Mouse (Mus musculus) lung, embryonic 15.5 days (tissue): ENCODE data around the gene Thap8. TPM values are rescaled to one million over a fixed set of nuclear protein-coding genes. Genes with fewer than 3 reads are reported as not detected.
A peak's percentile ranks its signal among the peaks of the same experiment; 100 is the strongest.

Source experiments
- ATAC-seq: fragments of 200-750 bp; cut with Nextera tagmentation; 2 replicates; pipeline ENCODE4 v1.8.0; 2017; ENCODE audit warnings: moderate number of reproducible peaks, borderline replicate concordance; ENCODE audit not compliant: low FRiP score, low TSS enrichment; ENCODE audit errors: extremely low read depth
- H3K27ac ChIP-seq: fragments of 300-500 bp; sonication (generic); 2 replicates; pipeline ENCODE4 v1.5.1; 2015; ENCODE audit warnings: moderate library complexity, mild to moderate bottlenecking, inconsistent platforms
- H3K27me3 ChIP-seq: fragments of 300-500 bp; sonication (generic); 2 replicates; pipeline ENCODE4 v1.6.1; 2015; ENCODE audit warnings: inconsistent platforms
- H3K36me3 ChIP-seq: fragments of 300-500 bp; sonication (generic); 2 replicates; pipeline ENCODE4 v1.6.1; 2015; ENCODE audit warnings: inconsistent platforms
- H3K4me1 ChIP-seq: fragments of 300-500 bp; sonication (generic); 2 replicates; pipeline ENCODE4 v1.6.1; 2015; ENCODE audit warnings: inconsistent platforms
- H3K4me2 ChIP-seq: fragments of 300-500 bp; sonication (generic); 2 replicates; pipeline ENCODE4 v1.6.1; 2015; ENCODE audit warnings: inconsistent platforms, mild to moderate bottlenecking, moderate library complexity
- H3K4me3 ChIP-seq: fragments of 300-500 bp; sonication (generic); 2 replicates; pipeline ENCODE4 v1.5.1; 2015; ENCODE audit warnings: mild to moderate bottlenecking, inconsistent platforms
- H3K9ac ChIP-seq: fragments of 300-500 bp; sonication (generic); 2 replicates; pipeline ENCODE4 v1.6.1; 2015; ENCODE audit warnings: inconsistent platforms
- H3K9me3 ChIP-seq: fragments of 300-500 bp; sonication (generic); 2 replicates; pipeline ENCODE4 v1.6.1; 2016; ENCODE audit warnings: inconsistent platforms
- WGBS: fragments of 180-500 bp; shearing (Covaris S2); methylation state at CpG from one replicate; pipeline ENCODE4 v1.1.7; 2015; 5-methylcytosine and 5-hydroxymethylcytosine counted together
- polyA plus RNA-seq: library from polyadenylated mRNA; unstranded; fragments of >200 nt; fragmentation: Nextera tagmentation; extraction: Ambion mirVana; gene quantifications from 2 replicates; pipeline ENCODE4 v1.2.1, GENCODE M21; 2015

Gene Thap8
- polyA plus RNA-seq, 1 experiment from 2014 or later, result 0.64 TPM

DNA sequence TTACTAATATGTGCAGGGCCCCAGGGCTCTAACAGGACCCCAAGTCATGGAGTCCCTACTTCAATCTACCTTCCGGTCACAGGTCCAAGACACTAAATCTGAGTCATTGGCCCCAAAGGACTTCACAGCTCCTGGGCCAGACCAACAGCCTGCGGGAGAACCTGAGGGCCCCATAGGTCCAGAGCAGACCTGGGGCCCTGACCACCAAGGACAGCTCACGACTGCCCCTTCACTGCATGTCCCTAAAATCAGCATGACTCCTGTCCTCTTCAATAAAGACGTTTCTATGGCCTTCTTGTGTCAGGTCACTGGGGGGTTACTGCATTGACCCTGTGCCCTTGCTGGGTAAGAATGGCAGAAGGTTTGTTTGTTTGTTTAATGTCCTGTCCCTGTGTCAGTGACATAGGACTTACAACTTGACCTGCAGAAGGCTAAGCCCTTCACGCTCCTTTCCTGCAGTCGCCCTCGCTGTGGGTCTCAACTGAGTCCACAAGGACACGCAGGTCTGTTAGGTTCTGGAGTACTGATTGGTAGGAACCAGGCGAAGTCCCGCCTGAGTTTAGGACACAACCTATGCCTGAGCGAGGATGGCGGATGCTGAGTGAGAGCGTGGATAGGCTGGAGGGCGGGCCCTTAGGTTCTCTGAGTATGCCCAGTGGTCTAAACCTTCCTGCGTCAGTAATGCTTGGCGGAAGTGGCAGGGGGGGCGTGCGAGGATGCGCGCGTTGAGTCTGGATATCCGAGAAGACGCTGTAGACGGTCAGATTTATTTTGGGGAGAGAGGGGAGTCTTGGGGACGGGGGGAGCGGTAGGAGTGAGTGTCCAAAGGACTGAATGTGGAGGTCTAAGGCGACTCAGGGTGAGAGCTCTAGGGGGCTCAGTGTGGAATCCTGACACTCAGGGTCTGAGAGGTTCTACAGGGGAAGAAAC is 28.4 kb downstream of the Thap8 start, which contains the start of gene Alkbh6:
Gene Alkbh6, plus strand, starts transcription at position 642 of the 930 bp plus-strand sequence.
- Histone ChIP-seq H3K36me3 (peaks cover 5% of the 10 kb centered on the region; the same call in 1 of the 2 replicates), H3K27me3 (no peaks in the 10 kb centered on the region), H3K4me2 (peak within 1 kb of the TSS; percentile 83), H3K4me1 (peaks cover 13% of the 10 kb centered on the region), H3K27ac (peak within 1 kb of the TSS; percentile 41; the same call in 1 of the 2 replicates), H3K4me3 (peak within 1 kb of the TSS; percentile 59), H3K9ac (peak within 1 kb of the TSS; percentile 48), H3K9me3 (no peaks in the 10 kb centered on the region)
- ATAC-seq, result peak; percentile 99
- 3% methylated on average over 27 of the region's 27 CpGs for WGBS

DNA sequence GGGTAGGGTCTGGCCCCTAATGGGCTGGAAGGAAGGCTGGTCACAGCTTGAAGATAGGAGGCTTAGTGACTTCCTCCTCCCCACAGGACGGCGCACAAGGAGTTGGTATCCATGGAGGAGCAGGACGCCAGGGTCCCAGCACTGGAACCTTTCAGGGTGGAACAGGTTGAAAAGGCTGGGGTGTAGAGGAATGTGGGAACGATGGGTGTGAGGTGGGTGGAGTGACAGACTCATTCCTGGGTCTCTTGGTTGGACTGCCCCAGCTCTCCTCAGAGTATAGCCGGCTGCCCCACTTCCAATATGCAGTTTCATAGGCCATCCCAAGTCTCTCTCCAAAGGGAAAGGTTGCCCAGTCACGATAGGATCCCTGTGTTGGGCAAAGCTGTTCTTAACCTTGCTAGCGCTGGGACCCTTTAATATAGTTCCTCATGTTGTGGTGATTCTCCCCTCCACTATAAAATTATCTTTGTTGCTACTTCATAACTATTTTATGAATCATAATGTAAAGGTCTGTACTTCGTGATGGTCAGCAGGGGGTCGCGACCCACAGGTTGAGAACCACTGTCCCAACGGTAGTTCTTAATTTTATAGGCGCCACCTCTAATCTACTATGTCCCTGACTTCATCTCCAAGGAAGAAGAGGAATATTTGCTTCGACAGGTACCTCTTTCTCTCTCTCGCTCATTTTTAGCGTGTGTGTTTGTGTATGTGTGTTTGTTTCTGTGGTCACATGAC is 29.7 kb downstream of the Thap8 start:
- 52% methylated on average over 15 of the region's 15 CpGs for WGBS
- no peaks in the 10 kb centered on the region for H3K27me3 ChIP-seq
- peak overlapping the region; percentile 48 for H3K9ac ChIP-seq
- ATAC-seq, result no peak
- peaks cover 17% of the 10 kb centered on the region for H3K4me1 ChIP-seq
- no peak overlapping the region for H3K27ac ChIP-seq
- peak overlapping the region; percentile 59 for H3K4me3 ChIP-seq
- no peaks in the 10 kb centered on the region for H3K36me3 ChIP-seq
- H3K4me2 ChIP-seq, result peak overlapping the region; percentile 83
- H3K9me3 ChIP-seq, result no peaks in the 10 kb centered on the region

DNA sequence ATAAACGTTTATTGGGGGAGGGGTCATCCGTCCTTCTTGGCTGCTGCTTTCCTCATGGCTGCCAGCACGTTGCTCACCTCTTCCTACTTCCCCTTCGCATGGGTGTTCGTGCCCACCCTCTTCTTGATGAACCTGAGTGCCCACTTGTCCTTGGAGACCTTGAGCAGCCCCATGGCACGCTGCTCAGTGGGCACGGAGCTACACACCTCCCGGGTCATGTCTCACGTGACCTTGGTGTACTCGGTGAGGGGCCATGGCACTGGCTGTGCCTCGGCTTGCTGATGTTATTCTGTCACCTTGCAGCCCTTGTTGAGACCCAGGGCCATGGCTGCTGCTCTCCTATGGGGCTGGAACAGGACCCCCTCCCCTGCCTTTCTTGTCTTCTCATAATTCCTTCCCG is 30.2 kb downstream of the Thap8 start:
- no peak overlapping the region for H3K4me3 ChIP-seq
- no peaks in the 10 kb centered on the region for H3K27me3 ChIP-seq
- H3K4me1 ChIP-seq, result peaks cover 18% of the 10 kb centered on the region
- H3K27ac ChIP-seq, result no peak overlapping the region
- no peak for ATAC-seq
- no peaks in the 10 kb centered on the region for H3K9me3 ChIP-seq
- H3K4me2 ChIP-seq, result peak overlapping the region; percentile 83; the same call in 1 of the 2 replicates
- H3K36me3 ChIP-seq, result no peaks in the 10 kb centered on the region
- 82% methylated on average over 12 of the region's 12 CpGs for WGBS
- no peak overlapping the region for H3K9ac ChIP-seq

DNA sequence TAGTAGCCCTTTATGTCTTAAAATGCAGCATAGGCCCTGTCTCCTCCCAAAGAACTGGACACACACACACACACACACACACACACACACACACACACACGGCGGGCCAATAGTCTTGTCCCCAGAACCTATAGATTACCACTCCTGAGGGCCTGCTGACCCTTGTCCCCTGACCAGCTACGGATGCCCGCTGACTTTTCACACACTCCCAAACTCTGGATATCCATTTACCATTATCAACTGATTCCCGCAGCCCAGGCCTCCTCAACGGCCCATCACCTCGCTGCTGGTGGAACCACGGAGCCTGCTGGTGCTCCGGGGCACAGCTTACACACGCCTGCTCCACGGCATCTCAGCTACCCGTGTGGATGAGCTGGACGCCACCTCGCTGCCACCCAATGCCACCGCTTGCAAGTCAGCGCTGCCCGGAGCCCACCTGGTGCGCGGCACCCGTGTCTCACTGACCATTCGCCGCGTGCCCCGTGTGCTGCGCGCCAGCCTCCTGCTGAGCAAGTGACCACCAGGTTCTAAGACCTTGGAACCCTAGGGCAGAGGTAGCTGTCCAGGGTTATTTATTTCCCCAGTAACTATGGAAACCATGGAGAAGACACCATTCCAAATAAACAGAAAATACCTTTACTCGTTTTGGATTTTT is 33.9 kb downstream of the Thap8 start:
- Histone ChIP-seq H3K27me3 (no peaks in the 10 kb centered on the region), H3K4me2 (no peak overlapping the region), H3K4me1 (peaks cover 13% of the 10 kb centered on the region), H3K4me3 (no peak overlapping the region), H3K9ac (no peak overlapping the region), H3K27ac (no peak overlapping the region), H3K9me3 (no peaks in the 10 kb centered on the region), H3K36me3 (no peaks in the 10 kb centered on the region)
- ATAC-seq, result no peak
- WGBS, result 38% methylated on average over 27 of the region's 27 CpGs

DNA sequence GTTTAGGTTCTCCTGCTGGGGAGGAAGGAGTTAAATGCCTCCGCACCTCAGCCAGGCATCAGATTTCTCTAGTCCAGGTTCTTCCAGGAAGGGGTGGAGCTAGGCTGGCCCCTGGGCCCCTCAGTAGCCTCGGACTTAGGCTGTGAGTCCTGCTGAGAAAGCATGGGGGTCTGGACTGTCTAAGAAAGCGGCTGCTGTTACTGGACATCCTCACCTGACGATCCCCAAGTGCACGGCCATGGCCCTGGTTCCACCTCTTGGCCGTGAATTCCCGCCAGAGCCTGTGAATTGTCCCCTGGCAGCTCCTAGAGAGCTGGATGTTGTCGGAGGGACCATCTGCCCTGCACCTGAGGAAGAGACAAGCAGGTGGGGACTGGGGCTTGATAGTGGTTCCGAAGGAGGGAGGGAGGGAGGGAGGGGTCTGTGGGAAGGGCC is 34.8 kb downstream of the Thap8 start, which contains the start of gene Syne4:
Gene Syne4, plus strand, starts transcription at position 87 of the 435 bp plus-strand sequence.
- Histone ChIP-seq H3K9ac (peak within 1 kb of the TSS; percentile 33), H3K4me1 (peaks cover 6% of the 10 kb centered on the region; the same call in 1 of the 2 replicates), H3K27me3 (no peaks in the 10 kb centered on the region), H3K27ac (peak within 1 kb of the TSS; percentile 21; the same call in 1 of the 2 replicates), H3K4me3 (peak within 1 kb of the TSS; percentile 38), H3K36me3 (no peaks in the 10 kb centered on the region), H3K9me3 (no peaks in the 10 kb centered on the region), H3K4me2 (peak within 1 kb of the TSS; percentile 54)
- peak; percentile 44; the same call in 1 of the 2 replicates for ATAC-seq
- 0% methylated on average over 9 of the region's 9 CpGs for WGBS

DNA sequence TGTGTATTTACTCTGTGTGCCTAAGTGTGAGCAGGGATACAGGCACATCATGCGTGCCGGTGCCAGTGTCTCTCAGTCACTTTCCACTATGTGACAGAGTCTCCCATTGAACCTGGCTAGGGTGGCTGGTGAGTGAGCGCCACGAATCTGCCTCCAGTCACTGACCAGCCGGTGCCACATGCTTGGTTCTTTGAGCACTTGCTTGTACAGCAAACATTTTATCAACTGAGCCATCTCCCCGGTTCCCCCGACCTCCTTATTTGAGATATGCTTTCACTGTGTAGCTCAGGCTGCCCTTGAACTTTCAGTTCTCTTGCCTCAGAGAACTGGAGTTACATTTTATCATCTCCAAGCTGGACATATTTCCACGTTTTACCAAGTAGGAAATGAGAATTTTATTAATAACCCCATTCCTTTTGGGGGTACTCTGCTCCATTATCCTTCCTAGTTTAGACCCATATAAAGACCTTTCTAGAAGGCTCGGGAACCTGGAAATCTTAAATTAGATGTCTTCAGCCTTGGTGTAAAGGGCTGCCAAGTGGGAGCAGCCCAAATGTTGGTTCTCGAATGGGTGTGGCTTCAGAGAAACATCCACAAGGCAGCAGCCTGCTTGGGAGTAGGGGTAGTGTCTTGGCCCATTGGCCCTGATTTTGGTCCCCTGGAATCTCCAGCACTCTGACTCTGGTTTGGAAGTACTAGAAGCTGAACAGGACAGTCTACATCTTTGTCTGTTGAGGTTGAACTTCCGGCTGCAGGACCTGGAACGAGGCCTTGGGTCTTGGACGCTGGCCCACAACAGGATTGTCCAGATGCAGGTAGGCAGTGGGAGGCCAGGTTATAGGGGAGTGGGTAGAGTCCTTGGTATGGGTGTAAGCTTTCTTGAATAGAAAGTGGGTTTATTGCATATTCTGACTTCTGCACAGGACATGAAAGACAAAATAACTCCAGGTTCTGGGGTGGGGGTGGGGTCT is 36.0 kb downstream of the Thap8 start:
- WGBS, result 57% methylated on average over 13 of the region's 13 CpGs
- H3K27me3 ChIP-seq, result no peaks in the 10 kb centered on the region
- ATAC-seq, result no peak
- H3K9me3 ChIP-seq, result no peaks in the 10 kb centered on the region
- peak overlapping the region; percentile 33 for H3K9ac ChIP-seq
- no peaks in the 10 kb centered on the region for H3K36me3 ChIP-seq
- peak overlapping the region; percentile 38 for H3K4me3 ChIP-seq
- H3K4me2 ChIP-seq, result peak overlapping the region; percentile 54
- peaks cover 5% of the 10 kb centered on the region; the same call in 1 of the 2 replicates for H3K4me1 ChIP-seq
- H3K27ac ChIP-seq, result no peak overlapping the region

DNA sequence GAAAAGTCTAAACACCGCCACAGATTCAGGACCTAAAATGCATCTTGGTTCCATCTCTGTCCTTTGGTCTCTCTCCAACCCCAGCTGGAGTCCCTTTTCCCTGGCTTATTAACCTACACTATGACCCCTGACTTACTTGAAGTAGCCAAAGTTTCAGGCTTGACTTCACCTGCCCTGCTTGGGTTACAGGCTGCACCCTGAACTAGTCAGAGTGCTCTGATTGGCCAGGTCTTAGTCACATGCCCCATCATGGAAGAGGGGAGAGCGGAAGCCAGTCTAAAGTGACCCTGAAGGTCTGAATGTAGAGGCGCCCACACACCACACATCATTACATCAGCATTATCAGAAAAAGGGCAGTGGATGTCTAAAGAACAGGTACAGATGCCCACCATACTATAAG is 38.2 kb downstream of the Thap8 start:
- H3K4me2 ChIP-seq, result no peak overlapping the region
- H3K27ac ChIP-seq, result no peak overlapping the region
- H3K27me3 ChIP-seq, result no peaks in the 10 kb centered on the region
- 92% methylated on average over 3 of the region's 3 CpGs for WGBS
- no peak overlapping the region for H3K4me3 ChIP-seq
- no peak for ATAC-seq
- H3K9ac ChIP-seq, result no peak overlapping the region
- no peaks in the 10 kb centered on the region for H3K9me3 ChIP-seq
- H3K36me3 ChIP-seq, result no peaks in the 10 kb centered on the region
- peaks cover 18% of the 10 kb centered on the region for H3K4me1 ChIP-seq

DNA sequence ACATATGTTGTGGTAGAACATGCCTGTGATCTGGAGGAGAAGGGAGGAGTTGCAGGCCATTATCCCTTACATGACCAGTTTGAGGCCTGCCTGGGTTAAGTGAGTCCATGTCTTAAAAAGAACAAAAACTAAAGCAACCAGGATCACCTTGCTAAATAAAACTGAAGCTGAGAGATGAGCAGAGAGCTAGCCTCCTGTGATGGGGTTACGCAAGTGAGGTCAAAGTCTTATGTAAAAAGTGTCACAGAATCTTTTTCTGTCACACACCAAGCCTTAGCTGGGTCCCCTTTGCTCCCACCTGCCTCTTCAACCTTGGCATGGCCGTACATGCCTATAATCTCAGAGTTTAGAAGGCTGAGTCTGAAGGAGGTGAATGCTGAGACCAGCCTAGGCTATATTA is 41.1 kb downstream of the Thap8 start:
- ATAC-seq, result no peak
- Histone ChIP-seq H3K27ac (no peak overlapping the region), H3K4me3 (peak overlapping the region; percentile 85; the same call in 1 of the 2 replicates), H3K36me3 (no peaks in the 10 kb centered on the region), H3K4me2 (peak overlapping the region; percentile 78), H3K4me1 (peaks cover 14% of the 10 kb centered on the region), H3K9ac (peak overlapping the region; percentile 85), H3K9me3 (no peaks in the 10 kb centered on the region), H3K27me3 (no peaks in the 10 kb centered on the region)
- WGBS, result 72% methylated on average over 2 of the region's 2 CpGs

DNA sequence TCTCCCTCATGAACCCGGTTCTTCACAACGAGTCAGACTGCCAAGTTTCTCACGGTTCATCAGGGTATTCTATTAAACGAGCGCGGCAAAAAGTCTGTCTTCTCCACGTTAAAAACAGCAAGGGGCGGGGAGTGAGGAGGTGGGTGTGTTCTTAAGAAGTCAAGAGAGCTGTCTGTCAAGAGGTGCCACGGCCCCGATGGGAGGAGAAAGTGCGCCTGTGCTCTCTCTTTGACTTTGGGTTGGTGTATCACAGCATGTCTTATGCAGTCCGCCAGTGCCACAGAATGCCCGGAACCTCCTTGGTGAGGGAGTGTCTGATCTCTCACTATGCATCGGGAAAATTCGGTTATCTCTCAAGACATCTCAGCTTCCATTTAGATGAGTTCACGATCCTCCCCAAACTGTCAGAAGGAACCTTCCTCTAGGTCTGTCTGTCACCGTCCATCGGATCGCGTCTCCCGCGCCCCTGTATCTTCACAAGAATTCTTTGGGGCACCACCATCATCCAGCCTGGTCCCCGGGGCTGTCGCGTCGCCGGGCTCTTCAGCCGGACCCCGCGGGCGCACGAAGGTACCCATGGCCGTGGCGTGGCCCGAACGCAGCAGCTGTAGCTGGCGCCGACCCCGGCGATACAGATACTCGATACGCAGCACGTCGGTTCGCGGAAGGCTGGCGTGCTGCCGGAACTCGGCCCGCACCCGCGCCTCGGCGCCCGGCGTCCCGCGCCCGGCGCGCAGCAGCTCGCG is 41.8 kb downstream of the Thap8 start, which contains the start of gene E130208F15Rik:
Gene E130208F15Rik, plus strand, starts transcription at position 202 of the 746 bp plus-strand sequence.
- H3K4me3 ChIP-seq, result peak within 1 kb of the TSS; percentile 85
- under 1% methylated on average over 63 of the region's 63 CpGs for WGBS

DNA sequence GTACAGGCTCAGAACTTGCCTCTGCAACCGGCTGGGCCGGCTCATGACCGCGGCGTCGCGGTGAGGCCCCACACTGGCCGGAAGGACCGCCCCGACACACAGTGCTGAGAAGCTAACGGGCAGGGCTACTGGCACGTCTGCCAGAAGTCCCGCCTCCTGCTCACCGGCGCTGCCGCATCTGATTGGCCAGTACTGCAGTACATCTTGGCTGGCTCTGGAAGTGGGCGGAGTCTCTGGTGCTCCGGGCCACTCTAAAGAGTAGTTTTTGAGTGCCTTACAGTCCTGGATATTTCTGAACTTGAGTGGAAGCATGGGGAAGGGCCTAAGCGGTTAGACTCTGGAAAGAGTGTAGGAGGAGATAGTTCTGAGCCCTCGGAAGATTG is 42.4 kb downstream of the Thap8 start:
- peak overlapping the region; percentile 85 for H3K4me3 ChIP-seq
- H3K9ac ChIP-seq, result peak overlapping the region; percentile 85
- H3K4me1 ChIP-seq, result peaks cover 18% of the 10 kb centered on the region
- H3K36me3 ChIP-seq, result no peaks in the 10 kb centered on the region
- H3K9me3 ChIP-seq, result no peaks in the 10 kb centered on the region
- H3K27me3 ChIP-seq, result no peaks in the 10 kb centered on the region
- H3K27ac ChIP-seq, result peak overlapping the region; percentile 90
- WGBS, result under 1% methylated on average over 20 of the region's 20 CpGs
- ATAC-seq, result peak; percentile 98
- peak overlapping the region; percentile 78 for H3K4me2 ChIP-seq

More for the DNA sequence above, 41.8 kb downstream of the Thap8 start, which contains the start of gene E130208F15Rik:
- Histone ChIP-seq H3K27me3 (no peaks in the 10 kb centered on the region), H3K4me2 (peak within 1 kb of the TSS; percentile 78), H3K9me3 (no peaks in the 10 kb centered on the region), H3K36me3 (no peaks in the 10 kb centered on the region), H3K4me1 (peaks cover 14% of the 10 kb centered on the region), H3K9ac (peak within 1 kb of the TSS; percentile 85), H3K27ac (peak within 1 kb of the TSS; percentile 90)
- peak; percentile 72; the same call in 1 of the 2 replicates for ATAC-seq
